Mouse (Mus musculus) Patski (cell line): ENCODE measurements around the gene Tagln3. TPM values are rescaled to one million over a fixed set of nuclear protein-coding genes. Genes with fewer than 3 reads are reported as not detected.
A peak's percentile ranks its signal among the peaks of the same experiment; 100 is the strongest.

Source experiments
- ATAC-seq: fragments of 100-300 bp; one replicate; pipeline ENCODE4 v1.8.0; 2021
- CTCF ChIA-PET: fragments of 350-600 bp; sonication (Branson Sonifier 250); formaldehyde crosslinking; loops from one replicate; lab custom pipeline; 2022; ENCODE audit warnings: inconsistent platforms; lab: Charles Lee
- POLR2A ChIA-PET: fragments of 350-600 bp; sonication (Branson Sonifier 250); formaldehyde crosslinking; loops from one replicate; lab custom pipeline; 2022; ENCODE audit warnings: antibody characterized with exemption, inconsistent platforms; lab: Charles Lee
- DNase-seq: peaks from one replicate; pipeline ENCODE4 v3.0.0-alpha.2; 2011; ENCODE audit warnings: low read depth, low spot score
- H3K27me3 ChIP-seq: fragments of 371-371 bp; one replicate; pipeline ENCODE4 v1.5.1; 2021
- CTCF ChIP-seq: fragments of 100-300 bp; IDR thresholded peaks from one replicate; pipeline ENCODE4 v1.5.1; 2021
- in situ Hi-C: fragments of 300-500 bp; cut with MboI; formaldehyde crosslinking; loops from 3 replicates; pipeline ENCODE4 v1.11.1; 2018; ENCODE audit warnings: low pct_unique_long_range_greater_than_20kb, mixed read lengths
- polyA plus RNA-seq: library from polyadenylated mRNA; unstranded; gene quantifications from one replicate; pipeline ENCODE4 v1.2.3, GENCODE M21; 2021

Tagln3 gene
- polyA plus RNA-seq, 1 experiment from 2014 or later: 0.35 TPM

GRCm38 (mm10) chr16:45693558-45693957, 30.9 kb downstream of the Tagln3 start, which contains the start of gene Tmprss7:
Tmprss7 (minus strand) TSS chr16:45693658.
- ATAC-seq (no peak), DNase-seq (no peak)
- in situ Hi-C loops: no loop called here
- no peak for TF ChIP-seq CTCF
- no peaks in the 10 kb centered on the region for H3K27me3 ChIP-seq
- POLR2A ChIA-PET: no interaction called here
- CTCF ChIA-PET: interaction anchor here (1.5 kb wide), 1 partner anchor 9 kb away, joined by 8 read pairs; no protein-coding TSS in a partner anchor

- no peaks in the 10 kb centered on the region for H3K27me3 ChIP-seq
- CTCF ChIA-PET: interaction anchor here (1.5 kb wide), 1 partner anchor 8 kb away, joined by 8 read pairs; no protein-coding TSS in a partner anchor
- in situ Hi-C loops: no loop called here
- POLR2A ChIA-PET: no interaction called here
- TF ChIP-seq CTCF: no peak
- ATAC-seq (no peak), DNase-seq (no peak)
Measured at GRCm38 (mm10) chr16:45692851-45693250, 31.6 kb downstream of the Tagln3 start.

DNA sequence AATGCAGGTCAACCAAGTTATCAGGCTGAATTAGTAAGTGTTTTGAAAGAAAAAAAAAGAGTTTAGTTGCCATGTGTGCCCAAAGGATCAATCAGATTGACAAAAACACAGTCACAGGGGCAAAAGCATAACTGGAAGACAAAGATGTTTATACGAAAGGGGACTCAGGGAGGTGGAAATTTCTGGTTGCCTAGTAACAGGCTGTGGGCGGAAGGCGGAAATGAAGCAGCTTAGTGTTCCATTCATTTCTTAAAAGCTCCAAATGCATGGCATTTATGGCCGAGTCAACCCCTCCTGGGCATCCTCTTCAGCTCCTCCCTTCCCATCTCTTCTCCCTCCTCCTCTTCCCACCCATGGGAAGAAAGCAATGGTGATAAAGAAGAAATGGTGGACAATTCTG, 34.2 kb downstream of the Tagln3 start:
- ChIA-PET POLR2A (interaction anchor here (0.7 kb wide), 1 partner anchor 233 kb away, joined by 4 read pairs; no protein-coding TSS in a partner anchor), CTCF (interaction anchor here (0.8 to 1.5 kb wide), 2 partner anchors 9 to 328 kb away, joined by 4 to 5 read pairs; no protein-coding TSS in a partner anchor)
- in situ Hi-C loops: no loop called here
- ATAC-seq (no peak), DNase-seq (no peak)
- no peaks in the 10 kb centered on the region for H3K27me3 ChIP-seq
- TF ChIP-seq CTCF: no peak

DNA sequence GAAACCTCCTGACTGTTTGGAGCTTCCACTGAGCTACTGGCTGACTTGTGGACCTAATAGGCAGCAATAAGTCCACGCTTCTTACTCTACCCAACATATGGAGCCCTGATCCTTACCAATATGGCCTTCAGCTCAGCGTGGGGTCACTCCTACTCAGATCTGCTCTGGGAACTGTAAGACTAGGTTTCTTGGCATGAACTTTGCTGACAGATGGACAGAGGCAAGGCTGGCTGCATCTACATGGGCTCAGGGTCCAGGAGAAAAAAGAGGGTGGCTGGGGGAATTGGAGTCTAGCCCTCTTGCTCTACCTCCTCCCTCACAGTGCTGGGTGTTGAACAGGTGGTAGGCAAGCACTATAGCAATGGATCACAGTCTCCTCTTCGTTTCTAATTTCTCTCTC, 37.6 kb downstream of the Tagln3 start:
- in situ Hi-C loops: loop anchor here (10.0 kb wide), 1 partner anchor 338 kb away; no protein-coding TSS in a partner anchor
- CTCF ChIA-PET: interaction anchor here (1.7 to 3.3 kb wide), 3 partner anchors 10 to 45 kb away, joined by 3 to 17 read pairs (median 10); no protein-coding TSS in a partner anchor
- no peak for DNase-seq
- no peak for ATAC-seq
- no peaks in the 10 kb centered on the region for H3K27me3 ChIP-seq
- POLR2A ChIA-PET: interaction anchor here (1.4 kb wide), 1 partner anchor 10 kb away, joined by 3 read pairs; no protein-coding TSS in a partner anchor
- no peak for TF ChIP-seq CTCF

GRCm38 (mm10) chr16:45685295-45685694, 39.1 kb downstream of the Tagln3 start:
- POLR2A ChIA-PET: interaction anchor here (1.4 kb wide), 1 partner anchor 11 kb away, joined by 3 read pairs; no protein-coding TSS in a partner anchor
- DNase-seq (no peak), ATAC-seq (no peak)
- CTCF ChIA-PET: interaction anchor here (0.7 to 3.3 kb wide), 15 partner anchors 8 to 725 kb away, joined by 3 to 17 read pairs (median 5); partner anchors contain the start of gene Tmprss7
- H3K27me3 ChIP-seq: no peaks in the 10 kb centered on the region
- no peak for TF ChIP-seq CTCF
- in situ Hi-C loops: loop anchor here (10.0 kb wide), 1 partner anchor 340 kb away; no protein-coding TSS in a partner anchor

GRCm38 (mm10) chr16:45684815-45685214, 39.6 kb downstream of the Tagln3 start:
- ChIA-PET CTCF (interaction anchor here (0.7 to 3.3 kb wide), 17 partner anchors 9 to 725 kb away, joined by 3 to 17 read pairs (median 4); partner anchors contain the start of gene Tmprss7), POLR2A (no interaction called here)
- TF ChIP-seq CTCF: peak; percentile 91
- no peak for DNase-seq
- H3K27me3 ChIP-seq: no peaks in the 10 kb centered on the region
- in situ Hi-C loops: loop anchor here (10.0 kb wide), 1 partner anchor 340 kb away; no protein-coding TSS in a partner anchor
- peak; percentile 44 for ATAC-seq

DNA sequence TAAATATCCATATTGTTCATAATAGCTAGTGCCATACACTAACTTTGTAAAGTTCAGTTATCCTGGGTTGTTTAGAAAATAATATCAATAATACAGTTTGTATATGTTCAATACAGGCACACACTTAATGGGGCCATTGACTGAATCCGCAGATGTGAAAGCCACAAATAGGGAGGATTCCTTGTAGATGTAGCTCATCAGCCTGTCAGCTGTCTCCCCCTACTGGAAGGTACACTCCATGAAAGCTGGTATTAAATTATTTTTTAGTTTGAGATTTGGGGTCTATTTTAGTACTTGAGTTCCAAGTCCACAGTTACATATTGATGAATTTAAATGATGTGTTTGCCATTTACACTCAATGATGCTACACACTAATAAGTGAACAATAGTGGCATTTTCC, 47.9 kb downstream of the Tagln3 start:
- peaks cover 4% of the 10 kb centered on the region for H3K27me3 ChIP-seq
- ATAC-seq: no peak
- in situ Hi-C loops: loop anchor here (5.0 kb wide), 1 partner anchor 431 kb away; no protein-coding TSS in a partner anchor
- peak; percentile 67 for TF ChIP-seq CTCF
- ChIA-PET CTCF (interaction anchor here (0.8 to 1.8 kb wide), 3 partner anchors 9 to 483 kb away, joined by 3 to 10 read pairs (median 3); no protein-coding TSS in a partner anchor), POLR2A (no interaction called here)
- no peak for DNase-seq

DNA sequence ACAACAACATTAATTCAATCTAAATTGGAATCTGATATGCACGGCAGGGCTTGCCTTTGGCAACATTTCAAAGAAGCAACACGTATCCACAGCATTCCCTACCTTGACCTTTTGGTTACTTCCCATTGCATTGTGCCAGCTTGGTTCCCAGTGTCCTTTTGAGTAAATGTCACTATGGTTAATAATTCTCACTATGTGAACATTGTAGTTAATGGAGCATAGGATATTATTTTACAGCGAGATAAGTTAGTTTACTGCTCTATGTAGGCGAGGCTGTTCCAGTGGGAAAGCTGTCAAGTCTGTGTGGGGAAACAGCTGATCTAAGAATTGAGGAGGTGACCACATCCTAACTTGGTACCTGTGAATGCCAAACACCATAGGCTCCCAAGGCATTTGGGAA, 54.4 kb downstream of the Tagln3 start:
- no peaks in the 10 kb centered on the region for H3K27me3 ChIP-seq
- CTCF ChIA-PET: interaction anchor here (0.6 to 1.0 kb wide), 2 partner anchors 15 to 740 kb away, joined by 3 to 6 read pairs; no protein-coding TSS in a partner anchor
- POLR2A ChIA-PET: interaction anchor here (0.6 kb wide), 1 partner anchor 12 kb away, joined by 4 read pairs; no protein-coding TSS in a partner anchor
- TF ChIP-seq CTCF: no peak
- in situ Hi-C loops: no loop called here
- ATAC-seq (peak; percentile 54), DNase-seq (peak; percentile 10)

- in situ Hi-C loops: no loop called here
- ATAC-seq (no peak), DNase-seq (no peak)
- no peak for TF ChIP-seq CTCF
- no peaks in the 10 kb centered on the region for H3K27me3 ChIP-seq
- ChIA-PET CTCF (no interaction called here), POLR2A (no interaction called here)
Measured at GRCm38 (mm10) chr16:45668178-45668577, 56.2 kb downstream of the Tagln3 start.

DNA sequence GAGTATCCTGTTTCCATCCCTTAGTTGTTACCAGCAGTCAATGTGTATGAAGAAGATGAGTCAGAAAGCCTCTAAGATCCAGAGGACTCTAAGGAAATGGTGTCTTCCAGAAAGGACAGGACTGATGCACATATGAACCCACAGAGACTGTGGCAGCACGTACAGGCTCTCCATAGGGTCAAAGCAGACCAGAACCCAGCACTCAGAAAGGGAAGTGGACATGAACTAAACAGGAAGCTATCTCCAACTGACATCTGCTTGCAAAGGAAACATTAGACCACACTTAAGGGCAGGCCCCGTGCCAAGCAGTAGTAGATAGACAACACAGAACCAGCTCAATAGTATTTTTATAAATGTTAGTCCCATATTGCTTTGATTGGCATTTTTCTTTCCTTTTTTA, 58.3 kb downstream of the Tagln3 start:
- CTCF ChIA-PET: interaction anchor here (0.8 to 1.2 kb wide), 2 partner anchors 19 to 36 kb away, joined by 3 to 4 read pairs; no protein-coding TSS in a partner anchor
- DNase-seq: no peak
- POLR2A ChIA-PET: no interaction called here
- ATAC-seq: no peak
- H3K27me3 ChIP-seq: peaks cover 5% of the 10 kb centered on the region
- TF ChIP-seq CTCF: no peak
- in situ Hi-C loops: no loop called here

- TF ChIP-seq CTCF: no peak
- ChIA-PET CTCF (no interaction called here), POLR2A (no interaction called here)
- DNase-seq (no peak), ATAC-seq (no peak)
- peaks cover 6% of the 10 kb centered on the region for H3K27me3 ChIP-seq
- in situ Hi-C loops: no loop called here
Measured at GRCm38 (mm10) chr16:45662381-45662780, 62.0 kb downstream of the Tagln3 start.

Other genes with a start within 250 kb of the Tagln3 start
- gene Gm609, start 231.6 kb downstream of the Tagln3 start, polyA plus RNA-seq: not detected
- gene Gm17783, start 192.6 kb downstream of the Tagln3 start, polyA plus RNA-seq: not detected
- gene Slc9c1, start 189.3 kb downstream of the Tagln3 start, polyA plus RNA-seq: not detected
- not detected for gene Gcsam, start 114.2 kb downstream of the Tagln3 start, polyA plus RNA-seq
- gene BC016579, start 70.5 kb downstream of the Tagln3 start, polyA plus RNA-seq: not detected
- not detected for gene Tmprss7, start 30.9 kb downstream of the Tagln3 start, polyA plus RNA-seq
- 17.3 TPM for gene Abhd10, start 18.3 kb upstream of the Tagln3 start, polyA plus RNA-seq
- 200 TPM for gene Phldb2, start 229.0 kb upstream of the Tagln3 start, polyA plus RNA-seq